Mouse (Mus musculus) brain, embryonic 14.5 days (tissue): ENCODE results near the gene Pkdrej.

ENCODE experiments used
- CTCF ChIP-seq: fragments of 200-500 bp; IDR thresholded peaks from 2 replicates; pipeline ENCODE4 v1.5.1; 2012; ENCODE audit warnings: inconsistent platforms, mild to moderate bottlenecking, moderate library complexity, borderline replicate concordance; ENCODE audit not compliant: insufficient read depth, insufficient read length; ENCODE audit errors: extremely low read depth
- POLR2A ChIP-seq: fragments of 200-500 bp; IDR thresholded peaks from 2 replicates; pipeline ENCODE4 v1.6.1; 2012; ENCODE audit warnings: mild to moderate bottlenecking, inconsistent platforms, borderline replicate concordance; ENCODE audit not compliant: poor library complexity, insufficient read depth, insufficient read length, severe bottlenecking; ENCODE audit errors: extremely low read depth

DNA sequence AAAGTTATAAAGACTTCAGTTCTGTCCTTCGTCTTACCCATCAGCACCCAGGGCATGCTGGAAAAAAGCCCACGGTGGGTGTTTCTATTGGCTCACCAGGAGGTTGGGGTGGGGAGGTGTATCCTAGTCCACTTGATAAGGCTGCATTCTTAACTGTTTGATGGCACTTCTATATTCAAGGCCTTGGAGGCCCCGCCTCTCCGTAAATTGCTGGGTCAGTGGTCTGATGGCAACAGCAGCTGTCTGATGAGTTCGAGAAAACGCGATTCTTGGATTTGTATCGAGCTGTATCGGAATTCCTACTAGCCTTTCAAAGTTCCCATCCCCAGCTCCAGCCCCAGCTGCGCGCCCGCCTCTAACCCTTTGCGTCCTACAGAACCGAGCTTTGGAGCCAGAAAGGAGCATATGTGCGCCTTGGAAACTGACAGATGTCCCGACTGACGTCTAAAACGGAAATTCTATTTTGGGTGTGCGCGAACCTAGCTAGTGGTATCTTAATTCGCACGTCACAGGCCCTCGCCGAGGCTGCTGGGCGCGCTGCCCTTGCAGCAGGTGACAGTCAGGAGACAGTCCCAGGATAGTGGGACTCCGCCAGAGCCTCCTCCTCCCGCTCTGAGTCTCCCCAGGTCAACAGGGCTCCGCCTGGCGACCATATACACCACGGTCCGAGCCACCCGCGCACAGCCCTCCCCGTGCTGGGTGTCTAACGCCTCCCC, 10.6 kb downstream of the Pkdrej start:
- no peak for TF ChIP-seq CTCF
- no peak for TF ChIP-seq POLR2A
